Mouse (Mus musculus): ENCODE data around the gene Cpeb4.
"Not testable (repeated sequence)": the region's sequence is repeated elsewhere in the genome, so short reads cannot be mapped to it uniquely, and the experiment has no call there.

Gene Cpeb4

GRCm38 (mm10) chr11:31974132-31974531 lies 102.1 kb downstream of the Cpeb4 start:
- no peak for DNase-seq (ENCODE audit: low spot score in 2 of 2)

- DNase-seq (ENCODE audit: low spot score in 2 of 2), result no peak
Measured at GRCm38 (mm10) chr11:31974826-31975225, 102.8 kb downstream of the Cpeb4 start.

GRCm38 (mm10) chr11:31975678-31976077 lies 103.7 kb downstream of the Cpeb4 start:
- DNase-seq (ENCODE audit: low spot score in 2 of 2), result no peak

DNA sequence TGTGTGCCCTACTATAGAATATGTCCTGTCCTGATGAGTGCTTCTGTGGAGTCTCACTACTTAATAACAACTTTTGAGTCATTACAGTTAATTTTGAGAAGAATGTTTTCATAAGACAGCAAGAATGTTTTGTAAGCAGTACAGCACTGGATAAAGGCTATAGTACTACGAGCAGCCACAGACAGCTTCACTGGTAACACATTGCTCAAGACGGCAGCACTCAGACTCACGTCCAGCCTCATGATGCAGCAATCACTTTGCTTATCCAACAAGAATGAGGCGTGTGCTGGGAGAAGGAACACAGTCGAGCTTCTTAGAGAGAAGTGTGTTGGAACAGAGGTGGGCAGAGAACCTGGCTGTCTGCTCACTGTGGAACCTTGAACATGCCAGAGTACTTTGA lies 104.1 kb downstream of the Cpeb4 start:
- DNase-seq (ENCODE audit: low spot score in 2 of 2), result no peak

- not testable (repeated sequence) for DNase-seq (ENCODE audit: low spot score in 2 of 2)
Measured at GRCm38 (mm10) chr11:31980089-31980488, 108.1 kb downstream of the Cpeb4 start.

DNA sequence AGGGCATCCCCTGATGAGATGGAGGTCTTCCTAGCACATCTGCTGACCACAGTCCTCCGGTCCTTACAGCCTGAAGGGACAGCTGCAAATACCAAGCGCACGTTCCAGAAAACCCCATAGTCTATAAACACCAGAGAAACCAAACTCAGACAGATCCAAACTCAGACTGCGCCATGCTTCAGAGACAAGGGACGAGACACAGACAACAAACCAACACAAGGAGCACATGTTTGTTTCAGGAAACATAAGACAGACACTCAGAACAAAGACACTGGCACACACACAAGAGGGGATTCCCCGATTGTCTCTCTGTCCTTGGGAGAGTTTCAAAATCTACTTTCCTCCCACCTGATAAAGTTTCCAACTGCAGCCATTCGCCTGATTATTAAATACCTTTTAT lies 109.8 kb downstream of the Cpeb4 start:
- DNase-seq (ENCODE audit: low spot score in 2 of 2), result no peak

GRCm38 (mm10) chr11:31982247-31982943 lies 110.4 kb downstream of the Cpeb4 start:
- not testable (repeated sequence) for DNase-seq (ENCODE audit: low spot score in 2 of 2)

DNA sequence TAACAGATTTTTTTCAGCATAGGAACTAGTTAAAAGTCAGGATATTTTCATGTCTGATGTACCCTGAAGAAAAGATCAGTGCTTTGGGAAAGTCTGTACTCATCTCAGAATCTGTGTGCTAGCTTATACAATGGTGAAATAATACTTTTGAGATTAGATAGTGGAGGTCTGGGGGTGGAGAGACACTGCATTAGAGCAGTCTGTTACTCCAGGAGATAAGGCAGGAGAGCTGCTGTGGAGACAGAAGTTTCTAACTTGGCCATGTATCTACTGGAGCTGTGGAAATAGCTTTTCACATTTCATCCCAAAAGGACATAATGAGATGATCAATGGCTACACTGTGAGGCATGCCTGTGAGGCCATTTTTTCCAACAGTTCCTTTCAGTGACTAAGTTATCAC lies 111.2 kb downstream of the Cpeb4 start:
- no peak for DNase-seq (ENCODE audit: low spot score in 2 of 2)

GRCm38 (mm10) chr11:31984786-31985185 lies 112.8 kb downstream of the Cpeb4 start:
- DNase-seq (ENCODE audit: low spot score in 2 of 2), result no peak

Data from cerebellum, postnatal 4 days (tissue).